Mouse (Mus musculus): ENCODE results near the gene Smagp. TPM values are rescaled to one million over a fixed set of nuclear protein-coding genes. Genes with fewer than 3 reads are reported as not detected.

Smagp gene
- total and polyA plus RNA-seq, 3 experiments, result 0.55 to 7.0 (median 3.2) TPM

GRCm38 (mm10) chr15:100676521-100676920 is 39.8 kb upstream of the Smagp start:
- Histone ChIP-seq H3K4me3 (replicated peaks in 1 of 3; ENCODE audit: low read depth in 2 of 3, low read length in 2 of 3, poor library complexity in 1 of 3) (no peak overlapping the region), H3K27ac (ENCODE audit: insufficient read depth, low read depth) (no peak overlapping the region), H3K27me3 (replicated peaks) (no peaks in the 10 kb centered on the region), H3K4me2 (ENCODE audit: insufficient read depth, low read depth, poor library complexity, severe bottlenecking) (no peak overlapping the region), H3K79me2 (replicated peaks; ENCODE audit: control insufficient read depth, extremely low read depth, insufficient read depth, poor library complexity, severe bottlenecking) (no peaks in the 10 kb centered on the region), H3K9me3 (replicated peaks; ENCODE audit: low read length) (no peaks in the 10 kb centered on the region), H3K36me3 (replicated peaks in 1 of 2; ENCODE audit: control insufficient read depth in 1 of 2, insufficient read depth in 1 of 2, low read length in 1 of 2) (no peaks in the 10 kb centered on the region), H3K4me1 (ENCODE audit: control insufficient read depth in 1 of 2, insufficient read depth in 2 of 2) (peaks cover 8 to 42% of the 10 kb centered on the region in 2 experiments), H3K9ac (ENCODE audit: insufficient read depth, low read depth) (no peak overlapping the region)
- in situ Hi-C loops (cut with MboI; ENCODE audit: low pct_ligation_motif_present, low pct_unique_long_range_greater_than_20kb, low sequenced_read_pairs), result loop anchor here (10.0 kb wide), 1 partner anchor 142 kb away; no protein-coding TSS in a partner anchor
- no peak for DNase-seq (ENCODE audit: extremely low read depth)
- no peak for TF ChIP-seq TCF12 (IDR thresholded peaks at IDR 0.05; ENCODE audit: low read depth, low read length)
- TF ChIP-seq RAD21 (IDR thresholded peaks at IDR 0.05; ENCODE audit: low read depth, low read length), result peak; percentile 48
- peak; percentile 6 to 65; a peak in 2 of 4 replicates for TF ChIP-seq CTCF (conservative IDR thresholded peaks at IDR 0.05 in 1 of 2, IDR thresholded peaks at IDR 0.05 in 1 of 2; ENCODE audit: low read depth in 2 of 2, low read length in 2 of 2)
- TF ChIP-seq SMC3 (IDR thresholded peaks at IDR 0.05; ENCODE audit: low read depth, low read length), result peak; percentile 55
- peak; percentile 62 for TF ChIP-seq ZNF384 (IDR thresholded peaks at IDR 0.05; ENCODE audit: low read depth, low read length)
- TF ChIP-seq UBTF (IDR thresholded peaks at IDR 0.05; ENCODE audit: low read depth, low read length), result no peak
- dilution Hi-C loops (cut with MboI; ENCODE audit: extremely low pct_ligation_motif_present, extremely low pct_unique_long_range_greater_than_20kb, low sequenced_read_pairs), result no loop called here

GRCm38 (mm10) chr15:100675486-100675885 is 38.7 kb upstream of the Smagp start:
- Histone ChIP-seq H3K36me3 (replicated peaks in 1 of 2; ENCODE audit: control insufficient read depth in 1 of 2, insufficient read depth in 1 of 2, low read length in 1 of 2) (no peaks in the 10 kb centered on the region), H3K9me3 (replicated peaks; ENCODE audit: low read length) (no peaks in the 10 kb centered on the region), H3K27me3 (replicated peaks) (no peaks in the 10 kb centered on the region), H3K4me2 (ENCODE audit: insufficient read depth, low read depth, poor library complexity, severe bottlenecking) (no peak overlapping the region), H3K27ac (ENCODE audit: insufficient read depth, low read depth) (no peak overlapping the region), H3K4me1 (ENCODE audit: control insufficient read depth in 1 of 2, insufficient read depth in 2 of 2) (peaks cover 9 to 49% of the 10 kb centered on the region in 2 experiments), H3K4me3 (replicated peaks in 1 of 3; ENCODE audit: low read depth in 2 of 3, low read length in 2 of 3, poor library complexity in 1 of 3) (no peak overlapping the region), H3K9ac (ENCODE audit: insufficient read depth, low read depth) (no peak overlapping the region), H3K79me2 (replicated peaks; ENCODE audit: control insufficient read depth, extremely low read depth, insufficient read depth, poor library complexity, severe bottlenecking) (no peaks in the 10 kb centered on the region)
- no peak for DNase-seq (ENCODE audit: extremely low read depth)
- in situ Hi-C loops (cut with MboI; ENCODE audit: low pct_ligation_motif_present, low pct_unique_long_range_greater_than_20kb, low sequenced_read_pairs) (loop anchor here (10.0 kb wide), 1 partner anchor 141 kb away; no protein-coding TSS in a partner anchor), dilution Hi-C loops (cut with MboI; ENCODE audit: extremely low pct_ligation_motif_present, extremely low pct_unique_long_range_greater_than_20kb, low sequenced_read_pairs) (no loop called here)
- no peak for TF ChIP-seq ZNF384 (IDR thresholded peaks at IDR 0.05; ENCODE audit: low read depth, low read length)
- no peak for TF ChIP-seq CTCF (conservative IDR thresholded peaks at IDR 0.05 in 1 of 2, IDR thresholded peaks at IDR 0.05 in 1 of 2; ENCODE audit: low read depth in 2 of 2, low read length in 2 of 2)
- no peak for TF ChIP-seq ZC3H11A (IDR thresholded peaks at IDR 0.05; ENCODE audit: low read depth, low read length)
- no peak for TF ChIP-seq E2F4 (IDR thresholded peaks at IDR 0.05; ENCODE audit: insufficient replicate concordance, low read depth, low read length)
- TF ChIP-seq MAFK (IDR thresholded peaks at IDR 0.05; ENCODE audit: insufficient replicate concordance, low read length), result no peak
- no peak for TF ChIP-seq EP300 (IDR thresholded peaks at IDR 0.05; ENCODE audit: low read length)
- TF ChIP-seq MYC (IDR thresholded peaks at IDR 0.05; ENCODE audit: low read depth, low read length), result no peak
- TF ChIP-seq NELFE (IDR thresholded peaks at IDR 0.05; ENCODE audit: low read depth, low read length), result no peak
- no peak for TF ChIP-seq RCOR1 (conservative IDR thresholded peaks at IDR 0.05; ENCODE audit: low read depth, low read length)
- TF ChIP-seq KAT2A (IDR thresholded peaks at IDR 0.05; ENCODE audit: insufficient replicate concordance, low read length), result no peak
- no peak for TF ChIP-seq SIN3A (IDR thresholded peaks at IDR 0.05; ENCODE audit: low read length)
- TF ChIP-seq MEF2A (IDR thresholded peaks at IDR 0.05; ENCODE audit: borderline replicate concordance, low read depth, low read length), result no peak
- no peak for TF ChIP-seq GABPA (IDR thresholded peaks at IDR 0.05; ENCODE audit: insufficient replicate concordance, low read depth, low read length)
- no peak for TF ChIP-seq CHD1 (IDR thresholded peaks at IDR 0.05; ENCODE audit: low read depth, low read length)
